Mouse (Mus musculus) brain, embryonic 14.5 days (tissue): Measurements from ENCODE around the gene C5ar1.
A peak's percentile ranks its signal among the peaks of the same experiment; 100 is the strongest.

Experiments used
- CTCF ChIP-seq: fragments of 200-500 bp; IDR thresholded peaks from 2 replicates; pipeline ENCODE4 v1.5.1; 2012; ENCODE audit warnings: inconsistent platforms, mild to moderate bottlenecking, moderate library complexity, borderline replicate concordance; ENCODE audit not compliant: insufficient read depth, insufficient read length; ENCODE audit errors: extremely low read depth
- POLR2A ChIP-seq: fragments of 200-500 bp; IDR thresholded peaks from 2 replicates; pipeline ENCODE4 v1.6.1; 2012; ENCODE audit warnings: mild to moderate bottlenecking, inconsistent platforms, borderline replicate concordance; ENCODE audit not compliant: poor library complexity, insufficient read depth, insufficient read length, severe bottlenecking; ENCODE audit errors: extremely low read depth

DNA sequence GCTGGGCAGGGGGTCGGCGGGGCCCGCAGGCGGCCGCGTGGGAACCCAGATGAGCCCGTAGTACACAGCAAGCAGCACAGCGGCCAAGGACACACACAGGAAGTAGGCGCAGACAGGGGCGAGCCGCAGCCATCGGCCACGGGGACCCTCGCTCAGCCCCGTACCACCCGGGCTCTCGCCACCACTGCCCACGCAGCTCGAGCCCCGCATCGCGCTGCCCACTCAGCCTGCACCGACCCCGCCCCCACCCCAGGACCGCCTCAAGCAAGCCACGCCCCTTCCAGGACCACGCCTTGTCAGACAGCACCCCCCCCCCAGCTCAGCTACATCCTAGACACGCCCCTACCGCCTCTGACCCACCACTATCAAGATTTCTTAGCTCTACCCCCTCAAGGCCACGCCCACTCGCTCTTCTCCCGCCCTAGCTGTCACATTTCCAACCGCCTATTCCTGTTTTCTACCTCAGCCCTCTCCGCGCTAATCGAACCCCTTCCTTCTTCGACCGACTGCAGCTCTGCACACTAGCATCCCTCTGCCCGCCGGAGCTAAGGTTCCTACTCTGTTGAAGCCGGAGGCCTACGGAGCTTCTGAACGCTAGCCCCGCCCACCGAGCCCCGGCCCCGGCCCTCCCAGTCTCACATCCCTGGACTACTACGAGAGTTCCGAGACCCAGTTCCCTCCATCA is 13.9 kb upstream of the C5ar1 start, which contains the start of gene Inafm1:
- TF ChIP-seq POLR2A (0 out of 2 replicates have a peak, but pooled peaks have one; percentile 36), CTCF (no peak)
